Comparison of ENCODE assay signal across 9 mouse cellular contexts in genomic region chr11:99307579-99307978, GRCm38 (mm10). TPM values are rescaled to one million over a fixed set of nuclear protein-coding genes. Genes with fewer than 3 reads are reported as not detected.
DNase-seq lines count a peak whose midpoint lies in the region; ATAC-seq and TF ChIP-seq lines count a peak whose summit lies in the region.
"Had no signal": no experiment of that assay in that cellular context is flagged by ENCODE, and none has a peak within 500 bp of the region (broad histone marks: within the 10 kb centered on the region; RNA-seq: fewer than 3 reads in every experiment).

No protein-coding gene starts in this region.

- no peak overlapping the region for H3K4me2 ChIP-seq in forebrain, embryonic 13.5 days
- H3K4me2 ChIP-seq in forebrain, embryonic 16.5 days (ENCODE audit: low read length): no peak overlapping the region
- H3K4me2 ChIP-seq: lung, embryonic 15.5 days had no signal

- H3K36me3 ChIP-seq in forebrain, embryonic 13.5 days (ENCODE audit: poor library complexity, severe bottlenecking): no peaks in the 10 kb centered on the region
- no peaks in the 10 kb centered on the region for H3K36me3 ChIP-seq in forebrain, embryonic 16.5 days (ENCODE audit: control insufficient read depth, insufficient read depth)
- no peaks in the 10 kb centered on the region for H3K36me3 ChIP-seq in E14TG2a.4 (ENCODE audit: insufficient read depth, low read length)
- H3K36me3 ChIP-seq: lung, embryonic 15.5 days had no signal

- peak; percentile 59; the same call in 1 of the 2 replicates for ATAC-seq in forebrain, embryonic 13.5 days
- ATAC-seq in forebrain, embryonic 16.5 days: no peak

- no peak overlapping the region for H3K4me3 ChIP-seq in forebrain, embryonic 13.5 days
- H3K4me3 ChIP-seq in forebrain, embryonic 16.5 days (replicated peaks; ENCODE audit: low read length): no peak overlapping the region
- H3K4me3 ChIP-seq in E14TG2a.4 (replicated peaks; ENCODE audit: low read length): no peak overlapping the region
- H3K4me3 ChIP-seq: lung, embryonic 15.5 days had no signal

- TF ChIP-seq CTCF in E14TG2a.4 (conservative IDR thresholded peaks at IDR 0.05; ENCODE audit: low read length): peak; percentile 82

- H3K9ac ChIP-seq in forebrain, embryonic 13.5 days: no peak overlapping the region
- H3K9ac ChIP-seq in forebrain, embryonic 16.5 days (replicated peaks; ENCODE audit: low read depth, low read length): no peak overlapping the region
- H3K9ac ChIP-seq: lung, embryonic 15.5 days had no signal

- no peaks in the 10 kb centered on the region for H3K4me1 ChIP-seq in forebrain, embryonic 13.5 days
- H3K4me1 ChIP-seq in forebrain, embryonic 16.5 days (replicated peaks; ENCODE audit: control insufficient read depth, insufficient read depth, low read length): no peaks in the 10 kb centered on the region
- no peaks in the 10 kb centered on the region for H3K4me1 ChIP-seq in E14TG2a.4 (replicated peaks; ENCODE audit: low read depth, low read length)
- H3K4me1 ChIP-seq: lung, embryonic 15.5 days had no signal

- WGBS in forebrain, embryonic 13.5 days: 33% methylated on average over 2 of the region's 2 CpGs
- 36% methylated on average over 2 of the region's 2 CpGs for WGBS in forebrain, embryonic 16.5 days

- DNase-seq in c-Kit-positive CD71-negative TER-119-negative erythroid progenitor cells, embryonic 14.5 days (ENCODE audit: low read depth): peak; percentile 36
- DNase-seq in frontal cortex, adult 2 months (ENCODE audit: extremely low spot score in 1 of 2, low spot score in 1 of 2): peak; percentile 17 to 81
- DNase-seq in kidney, postnatal 4 days: peak; percentile 76 to 79
- peak; percentile 71 for DNase-seq in lung, postnatal 10 days
- DNase-seq in spleen, adult 18-20 months: peak; percentile 28 to 68

- no peaks in the 10 kb centered on the region for H3K27me3 ChIP-seq in forebrain, embryonic 13.5 days
- no peaks in the 10 kb centered on the region for H3K27me3 ChIP-seq in forebrain, embryonic 16.5 days (replicated peaks; ENCODE audit: control insufficient read depth, insufficient read depth, low read length)
- no peaks in the 10 kb centered on the region for H3K27me3 ChIP-seq in E14TG2a.4 (ENCODE audit: insufficient read depth, low read length)
- H3K27me3 ChIP-seq: lung, embryonic 15.5 days had no signal

- no peak overlapping the region for H3K27ac ChIP-seq in forebrain, embryonic 13.5 days
- H3K27ac ChIP-seq in forebrain, embryonic 16.5 days (ENCODE audit: low read length): no peak overlapping the region
- H3K27ac ChIP-seq: lung, embryonic 15.5 days had no signal

- no peaks in the 10 kb centered on the region for H3K9me3 ChIP-seq in forebrain, embryonic 13.5 days (replicated peaks)
- no peaks in the 10 kb centered on the region for H3K9me3 ChIP-seq in forebrain, embryonic 16.5 days (ENCODE audit: control insufficient read depth, low read length)
- peaks cover 10% of the 10 kb centered on the region for H3K9me3 ChIP-seq in E14TG2a.4 (ENCODE audit: low read length)
- H3K9me3 ChIP-seq: lung, embryonic 15.5 days had no signal

RNA-seq across cellular contexts. Expression of gene Krt25, which starts 15.2 kb away (rescaled TPM):
- not detected in 2 replicates for polyA plus RNA-seq in forebrain, embryonic 13.5 days (2015; fragmentation: Nextera tagmentation; extraction: Ambion mirVana)
- not detected in 2 replicates for polyA plus RNA-seq in forebrain, embryonic 16.5 days (2015; fragmentation: Nextera tagmentation; extraction: Ambion mirVana)
- polyA plus RNA-seq in frontal cortex, adult 2 months (2012; rRNA removed): 0.06 and 0.15 TPM in 2 replicates
- polyA plus RNA-seq: lung, embryonic 15.5 days had no signal

RNA-seq across cellular contexts. Expression of gene Krt24, which starts 22.5 kb away (rescaled TPM):
- not detected in 2 replicates for polyA plus RNA-seq in forebrain, embryonic 13.5 days (2015; fragmentation: Nextera tagmentation; extraction: Ambion mirVana)
- polyA plus RNA-seq in forebrain, embryonic 16.5 days (2015; fragmentation: Nextera tagmentation; extraction: Ambion mirVana): 0.18 TPM in 1 of 2 replicates, not detected in the other
- polyA plus RNA-seq in frontal cortex, adult 2 months (2012; rRNA removed): not detected in 2 replicates
- polyA plus RNA-seq: lung, embryonic 15.5 days had no signal

RNA-seq across cellular contexts. Expression of gene Krt26, which starts 30.2 kb away (rescaled TPM):
- polyA plus RNA-seq in forebrain, embryonic 13.5 days (2015; fragmentation: Nextera tagmentation; extraction: Ambion mirVana): 0.09 TPM in 1 of 2 replicates, not detected in the other
- 0.08 TPM in 1 of 2 replicates, not detected in the other for polyA plus RNA-seq in forebrain, embryonic 16.5 days (2015; fragmentation: Nextera tagmentation; extraction: Ambion mirVana)
- 0.06 TPM in 1 of 2 replicates, not detected in the other for polyA plus RNA-seq in frontal cortex, adult 2 months (2012; rRNA removed)
- polyA plus RNA-seq: lung, embryonic 15.5 days had no signal

RNA-seq across cellular contexts. Expression of gene Krt27, which starts 43.3 kb away (rescaled TPM):
- not detected in 2 replicates for polyA plus RNA-seq in forebrain, embryonic 13.5 days (2015; fragmentation: Nextera tagmentation; extraction: Ambion mirVana)
- not detected in 2 replicates for polyA plus RNA-seq in forebrain, embryonic 16.5 days (2015; fragmentation: Nextera tagmentation; extraction: Ambion mirVana)
- 0.19 TPM in 1 of 2 replicates, not detected in the other for polyA plus RNA-seq in frontal cortex, adult 2 months (2012; rRNA removed)
- polyA plus RNA-seq: lung, embryonic 15.5 days had no signal
